Mouse (Mus musculus): ENCODE measurements around the gene Ophn1. TPM values are rescaled to one million over a fixed set of nuclear protein-coding genes. Genes with fewer than 3 reads are reported as not detected.

Gene Ophn1
- polyA plus RNA-seq, 1 experiment from 2014 or later, result 16.4 TPM

- 66% methylated on average over 6 of the region's 6 CpGs for WGBS
- H3K4me1 ChIP-seq, result no peaks in the 10 kb centered on the region; the same call in 1 of the 2 replicates
- DNase-seq (ENCODE audit: low spot score), result no peak
- peaks cover 56% of the 10 kb centered on the region for H3K27me3 ChIP-seq (ENCODE audit: low read depth, poor library complexity, severe bottlenecking)
- no peaks in the 10 kb centered on the region for H3K36me3 ChIP-seq
- no peak overlapping the region for H3K4me3 ChIP-seq
- H3K27ac ChIP-seq (replicated peaks), result no peak overlapping the region
- no peaks in the 10 kb centered on the region for H3K9me3 ChIP-seq (replicated peaks)
These were observed 15.7 kb downstream of the Ophn1 start for GRCm38 (mm10) chrX:98875144-98875543.

- H3K27me3 ChIP-seq (ENCODE audit: low read depth, poor library complexity, severe bottlenecking), result peaks cover 56% of the 10 kb centered on the region
- no peaks in the 10 kb centered on the region for H3K36me3 ChIP-seq
- WGBS, result 94% methylated on average over 5 of the region's 5 CpGs
- no peaks in the 10 kb centered on the region; the same call in 1 of the 2 replicates for H3K4me1 ChIP-seq
- DNase-seq (ENCODE audit: low spot score), result no peak
- no peak overlapping the region for H3K27ac ChIP-seq (replicated peaks)
- no peaks in the 10 kb centered on the region for H3K9me3 ChIP-seq (replicated peaks)
- no peak overlapping the region for H3K4me3 ChIP-seq
These were observed 16.7 kb downstream of the Ophn1 start for GRCm38 (mm10) chrX:98874086-98874485.

GRCm38 (mm10) chrX:98872064-98872463, 18.8 kb downstream of the Ophn1 start:
- no peaks in the 10 kb centered on the region for H3K36me3 ChIP-seq
- H3K4me3 ChIP-seq, result no peak overlapping the region
- no peak for DNase-seq (ENCODE audit: low spot score)
- H3K27ac ChIP-seq (replicated peaks), result no peak overlapping the region
- H3K27me3 ChIP-seq (ENCODE audit: low read depth, poor library complexity, severe bottlenecking), result peaks cover 75% of the 10 kb centered on the region
- no peaks in the 10 kb centered on the region for H3K9me3 ChIP-seq (replicated peaks)
- WGBS, result 97% methylated on average over 1 of the region's 1 CpGs
- no peaks in the 10 kb centered on the region; the same call in 1 of the 2 replicates for H3K4me1 ChIP-seq

- Histone ChIP-seq H3K27me3 (ENCODE audit: low read depth, poor library complexity, severe bottlenecking) (peaks cover 86% of the 10 kb centered on the region), H3K4me1 (no peaks in the 10 kb centered on the region; the same call in 1 of the 2 replicates), H3K9me3 (replicated peaks) (no peaks in the 10 kb centered on the region), H3K4me3 (no peak overlapping the region), H3K36me3 (no peaks in the 10 kb centered on the region), H3K27ac (replicated peaks) (no peak overlapping the region)
- 64% methylated on average over 1 of the region's 1 CpGs for WGBS
- no peak for DNase-seq (ENCODE audit: low spot score)
These were observed 20.3 kb downstream of the Ophn1 start for GRCm38 (mm10) chrX:98870541-98870940.

- DNase-seq (ENCODE audit: low spot score), result no peak
- H3K9me3 ChIP-seq (replicated peaks), result no peaks in the 10 kb centered on the region
- H3K27me3 ChIP-seq (ENCODE audit: low read depth, poor library complexity, severe bottlenecking), result peaks cover 85% of the 10 kb centered on the region
- H3K4me3 ChIP-seq, result no peak overlapping the region
- no peaks in the 10 kb centered on the region for H3K36me3 ChIP-seq
- H3K4me1 ChIP-seq, result no peaks in the 10 kb centered on the region
- H3K27ac ChIP-seq (replicated peaks), result no peak overlapping the region
- WGBS, result 90% methylated on average over 2 of the region's 2 CpGs
These were observed 21.1 kb downstream of the Ophn1 start for GRCm38 (mm10) chrX:98869735-98870134.

- Histone ChIP-seq H3K9me3 (replicated peaks) (no peaks in the 10 kb centered on the region), H3K27me3 (ENCODE audit: low read depth, poor library complexity, severe bottlenecking) (peaks cover 80% of the 10 kb centered on the region), H3K4me1 (no peaks in the 10 kb centered on the region), H3K27ac (replicated peaks) (no peak overlapping the region), H3K4me3 (no peak overlapping the region), H3K36me3 (no peaks in the 10 kb centered on the region)
- 83% methylated on average over 5 of the region's 5 CpGs for WGBS
- DNase-seq (ENCODE audit: low spot score), result no peak
These were observed 21.7 kb downstream of the Ophn1 start for GRCm38 (mm10) chrX:98869165-98869564.

- no peaks in the 10 kb centered on the region for H3K36me3 ChIP-seq
- 83% methylated on average over 5 of the region's 5 CpGs for WGBS
- H3K9me3 ChIP-seq (replicated peaks), result no peaks in the 10 kb centered on the region
- H3K4me3 ChIP-seq, result no peak overlapping the region
- H3K27ac ChIP-seq (replicated peaks), result no peak overlapping the region
- no peak for DNase-seq (ENCODE audit: low spot score)
- H3K4me1 ChIP-seq, result no peaks in the 10 kb centered on the region
- peaks cover 74% of the 10 kb centered on the region for H3K27me3 ChIP-seq (ENCODE audit: low read depth, poor library complexity, severe bottlenecking)
These were observed 30.7 kb downstream of the Ophn1 start for GRCm38 (mm10) chrX:98860167-98860566.

- H3K4me1 ChIP-seq, result no peaks in the 10 kb centered on the region
- 88% methylated on average over 2 of the region's 2 CpGs for WGBS
- H3K27me3 ChIP-seq (ENCODE audit: low read depth, poor library complexity, severe bottlenecking), result peaks cover 63% of the 10 kb centered on the region
- no peak overlapping the region for H3K27ac ChIP-seq (replicated peaks)
- no peak overlapping the region for H3K4me3 ChIP-seq
- no peak for DNase-seq (ENCODE audit: low spot score)
- no peaks in the 10 kb centered on the region for H3K36me3 ChIP-seq
- H3K9me3 ChIP-seq (replicated peaks), result no peaks in the 10 kb centered on the region
These were observed 34.8 kb downstream of the Ophn1 start for GRCm38 (mm10) chrX:98856046-98856445.

GRCm38 (mm10) chrX:98850869-98851268, 40.0 kb downstream of the Ophn1 start:
- Histone ChIP-seq H3K9me3 (replicated peaks) (no peaks in the 10 kb centered on the region), H3K36me3 (no peaks in the 10 kb centered on the region), H3K4me3 (no peak overlapping the region), H3K4me1 (no peaks in the 10 kb centered on the region), H3K27ac (replicated peaks) (no peak overlapping the region), H3K27me3 (ENCODE audit: low read depth, poor library complexity, severe bottlenecking) (peaks cover 59% of the 10 kb centered on the region)
- WGBS, result 91% methylated on average over 6 of the region's 6 CpGs
- no peak for DNase-seq (ENCODE audit: low spot score)

GRCm38 (mm10) chrX:98841606-98842005, 49.2 kb downstream of the Ophn1 start:
- no peaks in the 10 kb centered on the region for H3K36me3 ChIP-seq
- no peaks in the 10 kb centered on the region for H3K9me3 ChIP-seq (replicated peaks)
- DNase-seq (ENCODE audit: low spot score), result no peak
- no peak overlapping the region for H3K27ac ChIP-seq (replicated peaks)
- peaks cover 40% of the 10 kb centered on the region for H3K27me3 ChIP-seq (ENCODE audit: low read depth, poor library complexity, severe bottlenecking)
- WGBS, result 80% methylated on average over 2 of the region's 2 CpGs
- no peaks in the 10 kb centered on the region for H3K4me1 ChIP-seq
- no peak overlapping the region for H3K4me3 ChIP-seq

- no peak overlapping the region for H3K27ac ChIP-seq (replicated peaks)
- H3K4me3 ChIP-seq, result no peak overlapping the region
- no peaks in the 10 kb centered on the region for H3K4me1 ChIP-seq
- WGBS, result 97% methylated on average over 1 of the region's 1 CpGs
- H3K9me3 ChIP-seq (replicated peaks), result no peaks in the 10 kb centered on the region
- H3K36me3 ChIP-seq, result no peaks in the 10 kb centered on the region
- H3K27me3 ChIP-seq (ENCODE audit: low read depth, poor library complexity, severe bottlenecking), result peaks cover 37% of the 10 kb centered on the region
- no peak for DNase-seq (ENCODE audit: low spot score)
These were observed 54.8 kb downstream of the Ophn1 start for GRCm38 (mm10) chrX:98835989-98836388.

GRCm38 (mm10) chrX:98803813-98804212, 87.0 kb downstream of the Ophn1 start:
- H3K27me3 ChIP-seq (ENCODE audit: low read depth, poor library complexity, severe bottlenecking), result peaks cover 21% of the 10 kb centered on the region
- H3K36me3 ChIP-seq, result no peaks in the 10 kb centered on the region
- H3K4me3 ChIP-seq, result no peak overlapping the region
- H3K27ac ChIP-seq (replicated peaks), result no peak overlapping the region
- H3K4me1 ChIP-seq, result no peaks in the 10 kb centered on the region
- no peaks in the 10 kb centered on the region for H3K9me3 ChIP-seq (replicated peaks)
- DNase-seq (ENCODE audit: low spot score), result no peak

- H3K27me3 ChIP-seq (ENCODE audit: low read depth, poor library complexity, severe bottlenecking), result peaks cover 5% of the 10 kb centered on the region; the same call in 1 of the 2 replicates
- WGBS, result 85% methylated on average over 4 of the region's 4 CpGs
These were observed 116.4 kb downstream of the Ophn1 start for GRCm38 (mm10) chrX:98774247-98774950.

More at GRCm38 (mm10) chrX:98774247-98774950, 116.4 kb downstream of the Ophn1 start:
- Histone ChIP-seq H3K27ac (replicated peaks) (no peak overlapping the region), H3K4me3 (no peak overlapping the region), H3K9me3 (replicated peaks) (no peaks in the 10 kb centered on the region), H3K4me1 (no peaks in the 10 kb centered on the region), H3K36me3 (no peaks in the 10 kb centered on the region)
- DNase-seq (ENCODE audit: low spot score), result no peak
